Mouse (Mus musculus): ENCODE measurements around the gene Akap7.

Akap7 gene

GRCm38 (mm10) chr10:25133581-25133980 lies 174.1 kb downstream of the Akap7 start:
- DNase-seq (ENCODE audit: low spot score) = no peak

- DNase-seq (ENCODE audit: low spot score) = no peak
Observed at GRCm38 (mm10) chr10:25128455-25128863, 179.2 kb downstream of the Akap7 start.

- no peak for DNase-seq (ENCODE audit: low spot score)
Observed at GRCm38 (mm10) chr10:25126035-25126434, 181.6 kb downstream of the Akap7 start.

- no peak for DNase-seq (ENCODE audit: low spot score)
Observed at GRCm38 (mm10) chr10:25120871-25121554, 186.7 kb downstream of the Akap7 start.

Data from adipocyte (in vitro differentiated cells).